8 mouse cellular contexts compared by ENCODE assay signal in genomic region chr12:108541088-108541487, GRCm38 (mm10). TPM values are rescaled to one million over a fixed set of nuclear protein-coding genes. Genes with fewer than 3 reads are reported as not detected.
A peak's percentile ranks its signal among the peaks of the same experiment; 100 is the strongest.
DNase-seq lines count a peak whose midpoint lies in the region; ATAC-seq lines count a peak whose summit lies in the region.

No protein-coding gene starts in this region.

- H3K4me3 ChIP-seq in stomach, embryonic 16.5 days (replicated peaks; ENCODE audit: low read length): no peak overlapping the region

- H3K36me3 ChIP-seq in stomach, embryonic 16.5 days (ENCODE audit: control insufficient read depth, insufficient read depth, low read length): peaks cover 9% of the 10 kb centered on the region; the same call in 1 of the 2 replicates

- DNase-seq in right cerebral cortex, adult 18-20 months: peak; percentile 63
- DNase-seq in right cerebral cortex, postnatal 4 days: no peak
- DNase-seq in adrenal gland, postnatal 10 days: peak; percentile 60
- peak; percentile 69 for DNase-seq in embryo, embryonic 11 days
- DNase-seq in kidney, postnatal 25 days: peak; percentile 60 to 64
- DNase-seq in gastrocnemius, postnatal 14 days: no peak

- no peaks in the 10 kb centered on the region for H3K4me1 ChIP-seq in stomach, embryonic 16.5 days (ENCODE audit: control insufficient read depth, insufficient read depth, low read length)

- H3K9ac ChIP-seq in stomach, embryonic 16.5 days (ENCODE audit: low read length): no peak overlapping the region

- no peaks in the 10 kb centered on the region for H3K27me3 ChIP-seq in stomach, embryonic 16.5 days (ENCODE audit: control insufficient read depth, insufficient read depth, low read length)

- no peaks in the 10 kb centered on the region for H3K9me3 ChIP-seq in stomach, embryonic 16.5 days (replicated peaks; ENCODE audit: control insufficient read depth, low read length)

- no peak overlapping the region for H3K27ac ChIP-seq in stomach, embryonic 16.5 days (ENCODE audit: low read length)

- intact Hi-C loops in gastrocnemius, postnatal 14 days (cut with DNase I; ENCODE audit: low total_unique reads): no loop called here

- ATAC-seq in megakaryocyte-erythroid progenitor cell, adult 5-6 weeks (replicated peaks; ENCODE audit: low FRiP score, low TSS enrichment, poor library complexity, severe bottlenecking): peak; percentile 63
- peak; percentile 42; the same call in 1 of the 2 replicates for ATAC-seq in stomach, embryonic 16.5 days (ENCODE audit: insufficient read depth, low FRiP score)

- no peak overlapping the region for H3K4me2 ChIP-seq in stomach, embryonic 16.5 days (ENCODE audit: low read depth, low read length)

- WGBS in stomach, embryonic 16.5 days: 25% methylated on average over 6 of the region's 6 CpGs

RNA-seq across cellular contexts. Expression of gene Evl, which starts 13.4 kb away (rescaled TPM):
- 10 to 100 TPM; 73.4 to 96.9 TPM for total RNA-seq in adrenal gland, postnatal 10 days (2021)
- total RNA-seq in megakaryocyte-erythroid progenitor cell, adult 5-6 weeks (2014; fragmentation: Nextera tagmentation): 5.5 and 11.1 TPM in 2 replicates
- 1.4 and 26.8 TPM in 2 replicates for total RNA-seq in megakaryocyte-erythroid progenitor cell, adult 5-6 weeks (2017)
- 35.4 and 37.2 TPM in 2 replicates for polyA plus RNA-seq in stomach, embryonic 16.5 days (2015; fragmentation: Nextera tagmentation; extraction: Ambion mirVana)
- total RNA-seq in gastrocnemius, postnatal 14 days (2021): 10 to 100 TPM; 28.0 to 32.7 TPM

Comparison
In these comparisons a context has a peak if more than half of its experiments do, and no peak if none do; other contexts are left out.
1. DNase-seq: peak in right cerebral cortex, adult 18-20 months (single experiment), adrenal gland, postnatal 10 days (single experiment), embryo, embryonic 11 days (single experiment) and kidney, postnatal 25 days (2 of 2); none in right cerebral cortex, postnatal 4 days (single experiment) and gastrocnemius, postnatal 14 days (single experiment).